Mouse (Mus musculus) neural tube, embryonic 11.5 days (tissue): Measurements from ENCODE around the gene Josd2. TPM values are rescaled to one million over a fixed set of nuclear protein-coding genes. Genes with fewer than 3 reads are reported as not detected.
A peak's percentile ranks its signal among the peaks of the same experiment; 100 is the strongest.

ENCODE experiments used
- ATAC-seq: fragments of 200-750 bp; cut with Nextera tagmentation; 2 replicates; pipeline ENCODE4 v1.8.0; 2017; ENCODE audit warnings: moderate number of reproducible peaks, mild to moderate bottlenecking, moderate TSS enrichment, moderate library complexity; ENCODE audit not compliant: insufficient read depth, low FRiP score, low TSS enrichment
- DNase-seq: peaks from one replicate; pipeline ENCODE4 v3.0.0-alpha.2; 2015; ENCODE audit warnings: low spot score
- H3K27ac ChIP-seq: fragments of 300-500 bp; sonication (generic); 2 replicates; pipeline ENCODE4 v1.5.1; 2014; ENCODE audit warnings: low read depth, mild to moderate bottlenecking, low read length
- H3K27me3 ChIP-seq: fragments of 300-500 bp; sonication (generic); 2 replicates; pipeline ENCODE4 v1.6.1; 2014; ENCODE audit warnings: mild to moderate bottlenecking, low read length, mixed read lengths; ENCODE audit not compliant: control insufficient read depth, insufficient read depth
- H3K36me3 ChIP-seq: fragments of 300-500 bp; sonication (generic); 2 replicates; pipeline ENCODE4 v1.6.1; 2014; ENCODE audit warnings: mild to moderate bottlenecking, low read length, moderate library complexity, mixed read lengths; ENCODE audit not compliant: control insufficient read depth, insufficient read depth
- H3K4me1 ChIP-seq: fragments of 300-500 bp; sonication (generic); 2 replicates; pipeline ENCODE4 v1.6.1; 2014; ENCODE audit warnings: low read length, mixed read lengths; ENCODE audit not compliant: control insufficient read depth, insufficient read depth
- H3K4me2 ChIP-seq: fragments of 300-500 bp; sonication (generic); 2 replicates; pipeline ENCODE4 v1.6.1; 2014; ENCODE audit warnings: low read depth, mild to moderate bottlenecking, moderate library complexity
- H3K4me3 ChIP-seq: fragments of 300-500 bp; sonication (generic); 2 replicates; pipeline ENCODE4 v1.5.1; 2014; ENCODE audit warnings: low read depth, low read length
- H3K9ac ChIP-seq: fragments of 300-500 bp; sonication (generic); 2 replicates; pipeline ENCODE4 v1.6.1; 2014; ENCODE audit warnings: mild to moderate bottlenecking, low read length
- H3K9me3 ChIP-seq: fragments of 300-500 bp; sonication (generic); 2 replicates; pipeline ENCODE4 v1.6.1; 2016; ENCODE audit warnings: low read length; ENCODE audit not compliant: control insufficient read depth
- whole genome bisulfite sequencing: fragments of 180-500 bp; shearing (Covaris S2); extraction: QIAGEN DNeasy Blood & Tissue Kit; methylation state at CpG from one replicate; pipeline ENCODE4 v1.1.7; 2014; 5-methylcytosine and 5-hydroxymethylcytosine counted together
- polyA plus RNA-seq: library from polyadenylated mRNA; unstranded; fragments of >200 nt; fragmentation: Nextera tagmentation; extraction: Ambion mirVana; gene quantifications from 2 replicates; pipeline ENCODE4 v1.2.1, GENCODE M21; 2014

Gene Josd2
- polyA plus RNA-seq, 1 experiment from 2014 or later, result 66.2 TPM

DNA sequence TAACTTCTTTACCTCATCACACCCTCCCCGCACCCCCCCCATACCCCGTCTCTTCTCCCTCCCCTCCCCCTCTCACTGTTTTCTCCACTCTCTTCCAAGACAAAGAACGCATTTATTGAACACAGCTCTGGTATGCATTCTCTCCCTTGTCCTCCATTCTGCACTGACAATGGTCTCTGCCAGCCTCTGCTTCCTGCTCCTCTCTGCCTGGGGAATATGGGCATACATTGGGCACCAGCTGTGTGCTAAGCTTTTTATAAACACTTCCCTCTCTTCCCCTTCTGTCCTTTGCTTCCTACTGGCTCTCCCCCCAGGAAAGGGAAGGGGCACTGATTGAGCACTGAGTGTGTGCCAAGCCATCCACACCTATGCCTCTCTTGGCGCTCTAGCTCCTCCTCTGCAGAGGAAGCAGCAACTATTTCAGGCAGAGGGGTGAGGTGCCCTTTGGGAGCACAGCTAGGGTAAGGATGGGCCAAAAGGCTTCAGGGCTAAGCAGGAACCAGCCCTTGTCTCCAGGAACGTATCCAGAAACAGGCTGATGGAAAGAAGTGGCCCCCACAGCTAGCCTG lies 7.3 kb downstream of the Josd2 start:
- WGBS, result 38% methylated on average over 5 of the region's 5 CpGs
- Histone ChIP-seq H3K36me3 (no peaks in the 10 kb centered on the region), H3K4me2 (no peak overlapping the region), H3K9ac (no peak overlapping the region), H3K27ac (0 out of 2 replicates have a peak overlapping the region, but pooled peaks have one; percentile 67), H3K27me3 (0 out of 2 replicates have a peak, but pooled peaks cover 2% of the 10 kb centered on the region), H3K4me1 (peaks cover 13% of the 10 kb centered on the region), H3K9me3 (no peaks in the 10 kb centered on the region), H3K4me3 (no peak overlapping the region)
- no peak for ATAC-seq
- no peak for DNase-seq

DNA sequence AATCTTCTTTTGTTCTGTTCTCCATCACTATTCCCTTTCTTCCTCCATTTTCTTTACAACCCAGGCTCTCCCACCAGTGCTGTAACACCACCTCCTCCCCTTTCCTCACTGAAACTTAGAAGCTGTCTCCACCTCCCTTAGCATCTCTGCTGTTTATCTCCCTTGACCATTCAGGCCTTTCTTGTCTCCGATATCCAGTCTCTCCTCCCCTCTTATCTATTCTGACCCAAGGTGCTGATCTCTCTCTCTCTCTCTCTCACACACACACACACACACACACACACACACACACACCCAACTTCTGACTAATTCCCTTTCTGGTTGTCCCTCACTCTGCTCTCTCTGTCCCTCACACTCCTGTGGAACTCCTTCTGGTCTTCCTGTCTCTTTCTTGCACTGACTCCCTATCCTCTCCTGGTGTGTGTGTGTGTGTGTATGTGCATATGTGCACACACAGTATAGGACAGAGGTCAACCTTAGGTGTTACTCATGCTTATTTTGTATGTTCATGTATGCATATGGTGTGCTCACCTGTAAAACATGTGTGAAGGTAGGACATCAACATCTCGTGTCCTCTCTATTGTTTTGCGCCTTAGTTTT lies 15.2 kb downstream of the Josd2 start:
- Histone ChIP-seq H3K27me3 (no peaks in the 10 kb centered on the region), H3K36me3 (no peaks in the 10 kb centered on the region), H3K9me3 (no peaks in the 10 kb centered on the region), H3K4me2 (no peak overlapping the region), H3K4me1 (no peaks in the 10 kb centered on the region), H3K4me3 (no peak overlapping the region), H3K27ac (no peak overlapping the region), H3K9ac (no peak overlapping the region)
- 75% methylated on average over 3 of the region's 3 CpGs for WGBS
- ATAC-seq (no peak), DNase-seq (no peak)

DNA sequence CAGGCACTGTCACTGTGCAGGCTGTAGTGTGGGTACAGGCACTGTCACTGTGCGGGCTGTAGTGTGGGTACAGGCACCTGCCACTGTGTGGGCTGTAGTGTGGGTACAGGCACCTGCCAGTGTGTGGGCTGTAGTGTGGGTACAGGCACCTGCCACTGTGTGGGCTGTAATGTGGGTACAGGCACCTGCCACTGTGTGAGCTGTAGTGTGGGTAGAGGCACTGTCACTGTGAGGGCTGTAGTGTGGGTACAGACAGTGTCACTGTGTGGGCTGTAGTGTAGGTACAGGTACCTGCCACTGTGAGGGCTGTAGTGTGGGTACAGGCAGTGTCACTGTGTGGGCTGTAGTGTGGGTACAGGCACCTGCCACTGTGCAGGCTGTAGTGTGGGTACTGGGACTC lies 16.3 kb downstream of the Josd2 start:
- Histone ChIP-seq H3K4me2 (no peak overlapping the region), H3K9me3 (no peaks in the 10 kb centered on the region), H3K9ac (no peak overlapping the region), H3K4me1 (no peaks in the 10 kb centered on the region), H3K36me3 (0 out of 2 replicates have a peak, but pooled peaks cover 3% of the 10 kb centered on the region), H3K27me3 (no peaks in the 10 kb centered on the region), H3K27ac (no peak overlapping the region), H3K4me3 (no peak overlapping the region)
- 88% methylated on average over 1 of the region's 1 CpGs for WGBS
- ATAC-seq (no peak), DNase-seq (no peak)

DNA sequence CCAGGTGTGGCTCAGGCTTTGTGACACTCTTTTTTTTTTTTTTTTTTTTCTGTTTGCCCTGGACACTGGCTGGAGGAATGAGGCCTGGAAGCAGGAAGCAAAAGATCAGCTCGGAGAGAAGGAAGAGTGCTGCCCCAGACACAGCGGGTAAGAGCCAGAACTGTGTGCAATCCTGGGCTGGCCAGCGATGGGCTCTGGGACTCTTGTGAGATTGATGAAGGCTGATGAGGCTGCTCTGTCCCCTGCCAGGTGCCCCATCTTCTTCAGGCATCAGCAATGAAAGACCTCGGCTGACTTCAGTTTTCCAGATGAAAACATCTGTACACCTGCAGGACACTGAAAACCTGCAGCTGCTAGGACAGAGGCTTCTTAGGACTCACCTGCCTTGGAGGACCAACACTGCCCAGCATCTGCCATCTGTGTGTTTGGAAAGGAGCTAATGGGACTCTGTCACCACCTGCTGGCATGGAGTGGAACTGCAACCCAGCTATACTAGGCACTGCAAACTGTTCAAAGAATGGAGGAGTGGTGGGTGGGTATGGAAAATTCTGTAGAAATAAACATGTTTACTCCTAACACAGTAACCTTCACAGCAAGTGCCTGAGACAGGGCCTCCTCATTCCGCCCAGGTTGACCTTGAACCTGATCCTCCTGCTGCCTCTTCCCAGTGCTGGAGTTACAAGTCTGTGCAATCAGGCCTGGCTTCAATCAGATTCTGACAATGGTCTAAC lies 17.2 kb downstream of the Josd2 start:
- Histone ChIP-seq H3K27ac (no peak overlapping the region), H3K9ac (no peak overlapping the region), H3K36me3 (0 out of 2 replicates have a peak, but pooled peaks cover 3% of the 10 kb centered on the region), H3K4me3 (no peak overlapping the region), H3K9me3 (no peaks in the 10 kb centered on the region), H3K27me3 (no peaks in the 10 kb centered on the region), H3K4me2 (no peak overlapping the region), H3K4me1 (no peaks in the 10 kb centered on the region)
- DNase-seq (peak; percentile 87), ATAC-seq (peak; percentile 75; the same call in 1 of the 2 replicates)
- 29% methylated on average over 5 of the region's 5 CpGs for WGBS

DNA sequence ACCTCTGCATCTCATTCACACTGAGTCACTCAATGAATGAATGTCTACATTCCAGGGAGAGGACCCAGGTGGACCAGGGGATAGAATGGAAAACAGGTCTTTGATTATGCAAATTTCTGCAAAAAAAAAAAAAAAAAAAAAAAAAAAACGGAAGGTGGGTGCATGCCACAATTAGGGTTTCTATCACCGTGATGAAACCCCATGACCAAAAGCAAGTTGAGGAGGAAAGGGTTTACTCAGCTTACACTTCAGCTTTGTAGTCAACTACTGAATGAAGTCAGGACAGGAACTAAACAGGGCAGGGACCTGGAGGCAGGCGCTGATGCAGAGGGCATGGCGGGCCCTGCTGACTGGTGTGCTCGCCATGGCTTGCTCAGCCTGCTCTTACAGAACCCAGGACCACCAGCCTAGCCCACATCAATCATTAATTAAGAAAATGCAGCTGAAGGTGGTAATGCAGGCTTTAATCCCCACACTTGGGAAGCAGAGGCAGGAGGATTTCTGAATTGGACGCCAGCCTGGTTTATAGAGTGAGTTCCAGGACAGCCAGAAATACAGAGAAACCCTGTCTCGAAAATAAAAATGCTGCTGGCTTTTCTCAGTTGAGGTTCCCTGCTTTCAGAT lies 17.9 kb downstream of the Josd2 start:
- H3K27me3 ChIP-seq, result no peaks in the 10 kb centered on the region
- no peak overlapping the region for H3K4me3 ChIP-seq
- 0 out of 2 replicates have a peak, but pooled peaks cover 3% of the 10 kb centered on the region for H3K36me3 ChIP-seq
- no peak overlapping the region for H3K9ac ChIP-seq
- DNase-seq (no peak), ATAC-seq (peak; percentile 50; the same call in 1 of the 2 replicates)
- no peaks in the 10 kb centered on the region for H3K4me1 ChIP-seq
- no peaks in the 10 kb centered on the region for H3K9me3 ChIP-seq
- H3K4me2 ChIP-seq, result no peak overlapping the region
- no peak overlapping the region for H3K27ac ChIP-seq
- WGBS, result 71% methylated on average over 7 of the region's 7 CpGs

DNA sequence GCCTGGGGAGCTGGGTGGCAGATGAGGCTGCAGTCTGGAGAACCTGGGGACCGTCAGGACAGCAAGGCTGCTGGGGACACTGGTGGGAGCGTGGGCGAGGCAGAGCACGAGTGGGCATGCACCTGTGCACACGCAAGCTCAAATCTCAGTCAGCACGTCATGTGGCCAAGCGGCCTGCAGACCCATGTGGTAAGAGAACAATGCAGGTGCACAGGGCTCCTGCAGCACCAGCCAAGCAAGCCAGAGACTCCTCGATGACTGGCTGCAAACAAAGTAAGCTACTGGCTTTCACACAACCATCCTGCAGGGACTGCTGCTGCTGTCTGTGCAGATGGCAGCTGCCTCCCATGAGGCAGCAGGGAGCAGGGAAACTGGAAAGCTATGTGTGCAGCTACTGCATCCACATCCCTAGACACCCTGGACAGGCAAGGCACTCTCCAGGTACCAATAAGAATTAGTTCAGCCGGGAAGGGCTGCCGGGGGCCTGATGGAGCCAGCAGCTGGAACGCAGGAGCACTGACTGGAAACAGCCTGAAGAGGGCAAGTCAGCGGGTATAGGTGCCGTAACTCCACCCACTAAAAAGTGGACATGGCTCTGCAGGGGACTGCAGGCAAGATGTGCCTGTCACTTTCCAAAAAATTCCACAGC lies 19.3 kb downstream of the Josd2 start:
- no peak for ATAC-seq

DNA sequence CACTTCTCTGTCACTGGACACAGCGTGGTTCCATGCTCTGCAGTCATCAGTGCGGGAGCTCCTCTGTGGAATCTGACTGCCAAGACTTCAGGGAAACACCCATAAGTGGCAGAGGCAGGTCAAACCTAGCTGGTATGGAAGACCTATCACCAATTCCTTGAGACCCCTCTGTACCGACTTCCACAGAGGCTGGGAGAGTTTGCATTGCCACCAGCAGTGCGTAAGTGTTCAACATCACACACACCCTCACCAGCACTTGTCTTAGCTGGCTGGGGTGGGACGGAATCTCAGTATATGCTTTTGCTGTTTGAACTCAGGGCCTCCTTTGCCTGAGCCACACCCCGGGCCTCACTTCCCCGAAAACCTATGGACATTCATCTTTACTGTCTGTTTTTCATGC lies 20.2 kb downstream of the Josd2 start:
- WGBS, result 92% methylated on average over 7 of the region's 7 CpGs
- no peaks in the 10 kb centered on the region for H3K4me1 ChIP-seq
- DNase-seq (no peak), ATAC-seq (no peak)
- H3K4me2 ChIP-seq, result no peak overlapping the region
- no peaks in the 10 kb centered on the region for H3K27me3 ChIP-seq
- no peak overlapping the region for H3K9ac ChIP-seq
- peaks cover 7% of the 10 kb centered on the region for H3K36me3 ChIP-seq
- H3K9me3 ChIP-seq, result no peaks in the 10 kb centered on the region
- no peak overlapping the region for H3K4me3 ChIP-seq
- H3K27ac ChIP-seq, result no peak overlapping the region

More for the DNA sequence above, 19.3 kb downstream of the Josd2 start:
- Histone ChIP-seq H3K4me1 (no peaks in the 10 kb centered on the region), H3K27ac (no peak overlapping the region), H3K9me3 (no peaks in the 10 kb centered on the region), H3K9ac (no peak overlapping the region), H3K27me3 (no peaks in the 10 kb centered on the region), H3K36me3 (peaks cover 7% of the 10 kb centered on the region), H3K4me2 (no peak overlapping the region), H3K4me3 (no peak overlapping the region)
- 65% methylated on average over 13 of the region's 13 CpGs for WGBS
- no peak for DNase-seq

DNA sequence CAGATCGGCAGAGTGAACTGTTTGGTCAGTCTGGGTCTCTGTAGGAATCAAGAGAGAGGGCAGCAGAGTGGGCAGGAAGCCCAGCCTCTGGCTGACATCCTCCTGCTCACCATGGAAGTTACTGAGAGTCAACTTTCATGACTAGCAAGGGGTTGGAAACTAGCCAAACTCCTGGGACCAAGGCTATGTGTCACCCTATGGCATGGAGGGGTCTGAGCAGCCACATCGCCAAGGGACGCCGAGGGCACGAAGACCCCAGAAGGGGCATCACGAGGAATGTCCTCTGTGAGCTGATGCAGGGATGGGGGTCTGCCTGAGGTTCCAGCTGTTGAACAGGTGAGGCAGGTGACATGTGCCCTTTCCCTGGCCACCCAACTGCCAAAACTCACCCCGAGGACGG lies 20.8 kb downstream of the Josd2 start:
- Histone ChIP-seq H3K9me3 (no peaks in the 10 kb centered on the region), H3K27ac (no peak overlapping the region), H3K4me2 (no peak overlapping the region), H3K4me3 (no peak overlapping the region), H3K36me3 (peaks cover 10% of the 10 kb centered on the region), H3K4me1 (no peaks in the 10 kb centered on the region), H3K27me3 (no peaks in the 10 kb centered on the region), H3K9ac (no peak overlapping the region)
- ATAC-seq (no peak), DNase-seq (no peak)
- 94% methylated on average over 8 of the region's 8 CpGs for WGBS
